Comparison of ENCODE assay signal across 10 mouse cellular contexts in genomic region chr10:89344132-89344490, GRCm38 (mm10). TPM values are rescaled to one million over a fixed set of nuclear protein-coding genes. Genes with fewer than 3 reads are reported as not detected.
DNase-seq lines count a peak whose midpoint lies in the region; ATAC-seq and TF ChIP-seq lines count a peak whose summit lies in the region.
"Had no signal": no experiment of that assay in that cellular context is flagged by ENCODE, and none has a peak within 500 bp of the region (broad histone marks: within the 10 kb centered on the region; RNA-seq: fewer than 3 reads in every experiment).

No protein-coding gene starts in this region.

- H3K27me3 ChIP-seq in cerebellum, adult 2 months (ENCODE audit: control insufficient read depth, insufficient read depth, low read length) = no peaks in the 10 kb centered on the region
- H3K27me3 ChIP-seq in neural tube, embryonic 11.5 days (ENCODE audit: control insufficient read depth, insufficient read depth, low read length) = peaks cover 30% of the 10 kb centered on the region
- H3K27me3 ChIP-seq in limb, embryonic 15.5 days = peaks cover 40% of the 10 kb centered on the region
- H3K27me3 ChIP-seq in stomach, postnatal 0 days (ENCODE audit: control insufficient read depth, insufficient read depth, low read length) = no peaks in the 10 kb centered on the region; the same call in 1 of the 2 replicates

- peak overlapping the region; percentile 53 for H3K9ac ChIP-seq in neural tube, embryonic 11.5 days (ENCODE audit: low read length)
- H3K9ac ChIP-seq in limb, embryonic 15.5 days = no peak overlapping the region
- 0 out of 2 replicates have a peak overlapping the region, but pooled peaks have one; percentile 51 for H3K9ac ChIP-seq in stomach, postnatal 0 days (ENCODE audit: low read length)

- no peak for TF ChIP-seq POLR2A in cerebellum, adult 2 months (IDR thresholded peaks at IDR 0.05; ENCODE audit: borderline replicate concordance, insufficient read depth, low read length)

- no peak for TF ChIP-seq EP300 in stomach, postnatal 0 days (optimal IDR thresholded peaks at IDR 0.05)

- H3K27ac ChIP-seq in cerebellum, adult 2 months (ENCODE audit: insufficient read depth, low read length) = no peak overlapping the region
- H3K27ac ChIP-seq in neural tube, embryonic 11.5 days (ENCODE audit: low read depth, low read length) = no peak overlapping the region
- no peak overlapping the region for H3K27ac ChIP-seq in limb, embryonic 15.5 days
- H3K27ac ChIP-seq in stomach, postnatal 0 days (replicated peaks) = no peak overlapping the region

- peaks cover 3% of the 10 kb centered on the region; the same call in 1 of the 2 replicates for H3K4me1 ChIP-seq in cerebellum, adult 2 months (ENCODE audit: control insufficient read depth, insufficient read depth, low read length)
- H3K4me1 ChIP-seq in neural tube, embryonic 11.5 days (ENCODE audit: control insufficient read depth, insufficient read depth, low read length) = peaks cover 2% of the 10 kb centered on the region; the same call in 1 of the 2 replicates
- peaks cover 9% of the 10 kb centered on the region for H3K4me1 ChIP-seq in limb, embryonic 15.5 days
- no peaks in the 10 kb centered on the region for H3K4me1 ChIP-seq in stomach, postnatal 0 days (replicated peaks; ENCODE audit: control insufficient read depth, insufficient read depth)

- peak overlapping the region; percentile 92 for H3K4me2 ChIP-seq in neural tube, embryonic 11.5 days (ENCODE audit: low read depth)
- peak overlapping the region; percentile 92 for H3K4me2 ChIP-seq in limb, embryonic 15.5 days
- peak overlapping the region; percentile 90 for H3K4me2 ChIP-seq in stomach, postnatal 0 days (replicated peaks; ENCODE audit: low read depth)

- 28% methylated on average over 4 of the region's 4 CpGs for WGBS in cerebellum, adult 2 months
- WGBS in neural tube, embryonic 11.5 days = 17% methylated on average over 4 of the region's 4 CpGs
- WGBS in limb, embryonic 15.5 days = 8% methylated on average over 4 of the region's 4 CpGs
- WGBS in stomach, postnatal 0 days = 16% methylated on average over 4 of the region's 4 CpGs

- H3K36me3 ChIP-seq in neural tube, embryonic 11.5 days (ENCODE audit: control insufficient read depth, insufficient read depth, low read length) = no peaks in the 10 kb centered on the region
- H3K36me3 ChIP-seq in limb, embryonic 15.5 days = no peaks in the 10 kb centered on the region
- no peaks in the 10 kb centered on the region for H3K36me3 ChIP-seq in stomach, postnatal 0 days (ENCODE audit: control insufficient read depth, insufficient read depth, low read length)

- no peak for TF ChIP-seq CTCF in cerebellum, adult 2 months (IDR thresholded peaks at IDR 0.05; ENCODE audit: borderline replicate concordance, insufficient read depth, low read depth, low read length)
- no peak for TF ChIP-seq CTCF in stomach, postnatal 0 days (IDR thresholded peaks at IDR 0.05; ENCODE audit: low read depth)

- H3K4me3 ChIP-seq in cerebellum, adult 2 months (replicated peaks; ENCODE audit: insufficient read depth, low read depth, low read length) = peak overlapping the region; percentile 36
- H3K4me3 ChIP-seq in neural tube, embryonic 11.5 days (ENCODE audit: low read depth, low read length) = peak overlapping the region; percentile 49
- peak overlapping the region; percentile 52 for H3K4me3 ChIP-seq in limb, embryonic 15.5 days
- peak overlapping the region; percentile 49 for H3K4me3 ChIP-seq in stomach, postnatal 0 days (ENCODE audit: low read depth, low read length)

- intact Hi-C loops in gastrocnemius, postnatal 36 days (cut with DNase I) = no loop called here

- no peak for ATAC-seq in neural tube, embryonic 11.5 days (ENCODE audit: insufficient read depth, low FRiP score, low TSS enrichment)
- no peak for ATAC-seq in limb, embryonic 15.5 days (ENCODE audit: insufficient number of reproducible peaks, low FRiP score, low TSS enrichment, low read depth)
- no peak for ATAC-seq in stomach, postnatal 0 days (ENCODE audit: low FRiP score, low TSS enrichment)
- ATAC-seq: activated CD4-positive, CD25-positive, alpha-beta regulatory T cell, adult 4 months had no signal

- DNase-seq in cerebellum, adult 2 months = no peak
- DNase-seq in cerebellum, adult 8-10 months = no peak
- no peak for DNase-seq in neural tube, embryonic 11.5 days (ENCODE audit: low spot score)
- DNase-seq in neural tube, embryonic 10.5 days (ENCODE audit: extremely low spot score, low spot score) = no peak
- no peak for DNase-seq in stomach, postnatal 0 days (ENCODE audit: low spot score)
- DNase-seq in thymus, postnatal 4 days = no peak
- DNase-seq in gastrocnemius, postnatal 36 days = no peak

- H3K9me3 ChIP-seq in neural tube, embryonic 11.5 days (ENCODE audit: control insufficient read depth, low read length) = no peaks in the 10 kb centered on the region
- H3K9me3 ChIP-seq in limb, embryonic 15.5 days = no peaks in the 10 kb centered on the region
- no peaks in the 10 kb centered on the region for H3K9me3 ChIP-seq in stomach, postnatal 0 days (ENCODE audit: control insufficient read depth, low read length)

RNA-seq across cellular contexts. Expression of gene Ano4, which starts 0.5 kb away (rescaled TPM):
- polyA plus RNA-seq in cerebellum, adult 2 months (2012; rRNA removed) = 14.0 and 17.9 TPM in 2 replicates
- polyA plus RNA-seq in neural tube, embryonic 11.5 days (2014; fragmentation: Nextera tagmentation; extraction: Ambion mirVana) = 1.4 and 3.2 TPM in 2 replicates
- polyA plus RNA-seq in limb, embryonic 15.5 days (2015; fragmentation: Nextera tagmentation; extraction: Ambion mirVana) = 0.51 and 1.0 TPM in 2 replicates
- 0.35 and 0.40 TPM in 2 replicates for polyA plus RNA-seq in stomach, postnatal 0 days (2015; fragmentation: Nextera tagmentation; extraction: Ambion mirVana)
- 1 to 10 TPM in 1 of 2 experiments, under 1 TPM in 1; 0.69 to 1.8 TPM for total RNA-seq in gastrocnemius, postnatal 36 days (2021)
- polyA plus RNA-seq: activated CD4-positive, CD25-positive, alpha-beta regulatory T cell, adult 4 months; spleen, adult 2 months had no signal
